In the genomic region with DNA sequence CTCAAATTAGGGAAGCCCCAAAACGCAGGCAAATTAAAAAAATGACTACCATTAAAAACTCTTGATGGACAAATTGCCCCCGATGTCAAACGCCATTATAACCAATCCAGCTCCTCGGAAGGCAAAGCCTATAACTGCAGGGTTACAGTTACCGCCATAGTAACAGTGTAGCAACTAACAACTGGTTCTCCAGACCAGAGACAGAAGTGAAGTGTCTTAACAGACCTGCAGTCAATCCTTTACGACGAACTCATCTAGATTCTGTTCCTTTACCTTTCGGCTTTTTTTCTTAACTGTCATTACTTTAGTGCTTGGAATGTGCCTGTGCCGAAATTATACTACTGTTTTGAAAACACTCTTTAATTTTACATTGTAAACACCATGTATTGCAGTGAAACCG, we compare ENCODE assay signal across 8 mouse cellular contexts. TPM values are rescaled to one million over a fixed set of nuclear protein-coding genes. Genes with fewer than 3 reads are reported as not detected.
DNase-seq lines count a peak whose midpoint lies in the region; ATAC-seq and TF ChIP-seq lines count a peak whose summit lies in the region.

No protein-coding gene starts in this region.

- 10% methylated on average over 10 of the region's 10 CpGs for WGBS in kidney, postnatal 0 days
- 16% methylated on average over 10 of the region's 10 CpGs for WGBS in heart, embryonic 14.5 days
- WGBS in liver, embryonic 15.5 days (ENCODE audit: insufficient replicate concordance) = 9% methylated on average over 10 of the region's 10 CpGs
- 19% methylated on average over 10 of the region's 10 CpGs for WGBS in stomach, embryonic 16.5 days

- peak overlapping the region; percentile 96 for H3K9ac ChIP-seq in kidney, postnatal 0 days (ENCODE audit: low read depth, low read length)
- H3K9ac ChIP-seq in heart, embryonic 14.5 days (ENCODE audit: low read length) = peak overlapping the region; percentile 96
- H3K9ac ChIP-seq in liver, embryonic 15.5 days = peak overlapping the region; percentile 87
- peak overlapping the region; percentile 17; the same call in 1 of the 2 replicates for H3K9ac ChIP-seq in stomach, embryonic 16.5 days (ENCODE audit: low read length)

- no peak for ATAC-seq in kidney, postnatal 0 days (replicated peaks; ENCODE audit: low FRiP score, low read depth)
- ATAC-seq in heart, embryonic 14.5 days (ENCODE audit: insufficient number of reproducible peaks, insufficient read depth, low FRiP score, low read depth) = no peak
- ATAC-seq in liver, embryonic 15.5 days (ENCODE audit: insufficient read depth) = no peak
- ATAC-seq in stomach, embryonic 16.5 days (ENCODE audit: insufficient read depth, low FRiP score) = no peak

- no peaks in the 10 kb centered on the region for H3K36me3 ChIP-seq in kidney, postnatal 0 days (ENCODE audit: insufficient read depth, low read length)
- H3K36me3 ChIP-seq in heart, embryonic 14.5 days (ENCODE audit: control insufficient read depth, insufficient read depth, low read length) = no peaks in the 10 kb centered on the region
- H3K36me3 ChIP-seq in liver, embryonic 15.5 days (replicated peaks) = no peaks in the 10 kb centered on the region
- no peaks in the 10 kb centered on the region for H3K36me3 ChIP-seq in stomach, embryonic 16.5 days (ENCODE audit: control insufficient read depth, insufficient read depth, low read length)

- H3K9me3 ChIP-seq in kidney, postnatal 0 days (replicated peaks; ENCODE audit: low read length) = no peaks in the 10 kb centered on the region
- H3K9me3 ChIP-seq in heart, embryonic 14.5 days (ENCODE audit: control insufficient read depth, low read length) = no peaks in the 10 kb centered on the region
- H3K9me3 ChIP-seq in liver, embryonic 15.5 days (replicated peaks) = no peaks in the 10 kb centered on the region
- H3K9me3 ChIP-seq in stomach, embryonic 16.5 days (replicated peaks; ENCODE audit: control insufficient read depth, low read length) = no peaks in the 10 kb centered on the region

- peak overlapping the region; percentile 92 for H3K4me3 ChIP-seq in kidney, postnatal 0 days (replicated peaks; ENCODE audit: low read depth, low read length)
- peak overlapping the region; percentile 65 to 89; a peak in 3 of 4 replicates for H3K4me3 ChIP-seq in heart, embryonic 14.5 days (ENCODE audit: control insufficient read depth in 1 of 2, insufficient read depth in 1 of 2, low read depth in 1 of 2, low read length in 2 of 2)
- H3K4me3 ChIP-seq in liver, embryonic 15.5 days (replicated peaks) = peak overlapping the region; percentile 72
- H3K4me3 ChIP-seq in stomach, embryonic 16.5 days (replicated peaks; ENCODE audit: low read length) = peak overlapping the region; percentile 89

- peak; percentile 35 for DNase-seq in kidney, postnatal 0 days (ENCODE audit: low spot score)
- DNase-seq in kidney, postnatal 4 days = no peak
- DNase-seq in brain, adult 2 months (ENCODE audit: low read depth, low spot score) = peak; percentile 26
- DNase-seq in right cerebral cortex, adult 18-20 months = no peak
- no peak for DNase-seq in cerebellum, adult 9-10 months

- peak overlapping the region; percentile 98 for H3K4me2 ChIP-seq in kidney, postnatal 0 days (ENCODE audit: low read length)
- H3K4me2 ChIP-seq in heart, embryonic 14.5 days (ENCODE audit: low read length) = peak overlapping the region; percentile 96
- H3K4me2 ChIP-seq in liver, embryonic 15.5 days = peak overlapping the region; percentile 86
- peak overlapping the region; percentile 93 for H3K4me2 ChIP-seq in stomach, embryonic 16.5 days (ENCODE audit: low read depth, low read length)

- no peaks in the 10 kb centered on the region for H3K27me3 ChIP-seq in kidney, postnatal 0 days (ENCODE audit: insufficient read depth, low read length)
- no peaks in the 10 kb centered on the region for H3K27me3 ChIP-seq in heart, embryonic 14.5 days (ENCODE audit: control insufficient read depth, insufficient read depth, low read length)
- no peaks in the 10 kb centered on the region for H3K27me3 ChIP-seq in liver, embryonic 15.5 days
- no peaks in the 10 kb centered on the region for H3K27me3 ChIP-seq in stomach, embryonic 16.5 days (ENCODE audit: control insufficient read depth, insufficient read depth, low read length)

- H3K4me1 ChIP-seq in kidney, postnatal 0 days (replicated peaks; ENCODE audit: insufficient read depth, low read length) = no peaks in the 10 kb centered on the region; the same call in 1 of the 2 replicates
- H3K4me1 ChIP-seq in heart, embryonic 14.5 days (ENCODE audit: control insufficient read depth in 2 of 2, insufficient read depth in 2 of 2, low read length in 2 of 2) = peaks cover 3 to 15% of the 10 kb centered on the region in 2 experiments; a peak in 3 of 4 replicates
- H3K4me1 ChIP-seq in liver, embryonic 15.5 days (replicated peaks) = peaks cover 29% of the 10 kb centered on the region
- 0 out of 2 replicates have a peak, but pooled peaks cover 4% of the 10 kb centered on the region for H3K4me1 ChIP-seq in stomach, embryonic 16.5 days (ENCODE audit: control insufficient read depth, insufficient read depth, low read length)

- H3K27ac ChIP-seq in kidney, postnatal 0 days = no peak overlapping the region
- no peak overlapping the region for H3K27ac ChIP-seq in heart, embryonic 14.5 days (replicated peaks in 1 of 2; ENCODE audit: control insufficient read depth in 1 of 2, insufficient read depth in 1 of 2, low read depth in 2 of 2, low read length in 2 of 2)
- H3K27ac ChIP-seq in liver, embryonic 15.5 days (replicated peaks) = peak overlapping the region; percentile 82; the same call in 1 of the 2 replicates
- no peak overlapping the region for H3K27ac ChIP-seq in stomach, embryonic 16.5 days (ENCODE audit: low read length)

- TF ChIP-seq CTCF in kidney, postnatal 0 days (IDR thresholded peaks at IDR 0.05; ENCODE audit: low read depth) = no peak

RNA-seq across cellular contexts. Expression of gene Sgpp1, which starts 1.4 kb away (rescaled TPM):
- 24.6 and 27.0 TPM in 2 replicates for polyA plus RNA-seq in kidney, postnatal 0 days (2015; fragmentation: Nextera tagmentation; extraction: Ambion mirVana)
- polyA plus RNA-seq in heart, embryonic 14.5 days (2014; fragmentation: Nextera tagmentation; extraction: Ambion mirVana) = 22.5 and 25.3 TPM in 2 replicates
- polyA plus RNA-seq in liver, embryonic 15.5 days (2015; fragmentation: Nextera tagmentation; extraction: Ambion mirVana) = 13.3 and 15.6 TPM in 2 replicates
- polyA plus RNA-seq in stomach, embryonic 16.5 days (2015; fragmentation: Nextera tagmentation; extraction: Ambion mirVana) = 15.8 and 16.8 TPM in 2 replicates

Comparison
In these comparisons a context has a peak if more than half of its experiments do, and no peak if none do; other contexts are left out.
1. DNase-seq: peak in kidney, postnatal 0 days (single experiment) and brain, adult 2 months (single experiment); none in kidney, postnatal 4 days (0 of 2), right cerebral cortex, adult 18-20 months (single experiment) and cerebellum, adult 9-10 months (single experiment).
2. H3K9ac ChIP-seq: peak in every context shown above with its lines; median percentile 96 in kidney, postnatal 0 days; 96 in heart, embryonic 14.5 days; 87 in liver, embryonic 15.5 days; 17 in stomach, embryonic 16.5 days.
3. Peak in every context shown above with its lines, with median percentiles within 50 percentile points of each other: H3K4me2 ChIP-seq and H3K4me3 ChIP-seq.